Mouse (Mus musculus) testis, adult 2 months (tissue): ENCODE measurements around the gene Sparcl1.

Experiments
- CTCF ChIP-seq: fragments of 200-500 bp; IDR thresholded peaks from 2 replicates; pipeline ENCODE4 v1.5.1; 2012; ENCODE audit warnings: low read depth, mild to moderate bottlenecking, inconsistent platforms, low read length, moderate library complexity; ENCODE audit not compliant: control insufficient read depth, insufficient read depth, insufficient replicate concordance
- POLR2A ChIP-seq: fragments of 200-500 bp; IDR thresholded peaks from 2 replicates; pipeline ENCODE4 v1.6.1; 2012; ENCODE audit warnings: low read depth, mild to moderate bottlenecking, inconsistent platforms, low read length, moderate library complexity; ENCODE audit not compliant: control insufficient read depth

DNA sequence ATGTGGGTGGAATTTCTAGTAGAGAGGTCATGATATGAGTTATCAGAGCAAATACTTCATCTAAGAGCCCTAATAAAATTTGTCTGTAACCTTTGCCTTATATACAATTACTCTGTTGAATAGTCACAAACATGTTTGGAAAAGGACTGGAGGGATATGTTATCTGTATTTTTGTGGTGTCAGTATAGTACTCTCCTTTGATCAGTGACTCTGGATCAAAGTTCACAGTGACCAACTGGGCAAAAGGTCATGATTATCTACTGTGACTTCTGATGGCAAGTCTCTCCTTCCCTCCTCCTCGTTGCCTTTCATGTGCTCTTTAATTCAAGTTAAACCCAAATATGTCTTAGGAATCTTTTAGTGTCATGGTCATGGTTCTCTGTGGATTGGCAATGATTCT is 77.7 kb downstream of the Sparcl1 start:
- TF ChIP-seq CTCF = no peak
- no peak for TF ChIP-seq POLR2A
